Mouse (Mus musculus) lung, postnatal 14 days (tissue): ENCODE results near the gene Aldh3b2.

Experiments
- DNase-seq: peaks from one replicate; pipeline ENCODE4 v3.0.0; 2021

Aldh3b2 gene

DNA sequence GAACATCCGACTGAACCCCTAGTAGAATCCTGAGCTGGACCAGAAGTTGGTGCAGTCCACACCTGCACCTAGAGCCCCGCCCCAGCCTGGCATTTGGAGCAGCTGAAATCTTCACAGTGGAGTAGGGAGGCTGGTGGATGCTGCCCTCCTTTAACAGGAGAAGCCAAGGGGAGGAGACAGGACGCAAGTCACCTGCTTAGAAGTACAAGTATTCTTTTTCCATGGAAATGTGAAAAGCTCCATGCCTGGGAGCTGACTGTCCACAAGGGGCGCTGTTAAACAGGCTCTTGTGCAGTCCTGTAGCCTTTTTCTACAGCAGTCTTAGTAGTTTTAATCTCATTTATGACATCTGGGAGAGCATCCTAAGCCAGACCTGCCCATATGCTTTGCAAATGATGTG, 16.6 kb downstream of the Aldh3b2 start:
- DNase-seq: no peak

DNA sequence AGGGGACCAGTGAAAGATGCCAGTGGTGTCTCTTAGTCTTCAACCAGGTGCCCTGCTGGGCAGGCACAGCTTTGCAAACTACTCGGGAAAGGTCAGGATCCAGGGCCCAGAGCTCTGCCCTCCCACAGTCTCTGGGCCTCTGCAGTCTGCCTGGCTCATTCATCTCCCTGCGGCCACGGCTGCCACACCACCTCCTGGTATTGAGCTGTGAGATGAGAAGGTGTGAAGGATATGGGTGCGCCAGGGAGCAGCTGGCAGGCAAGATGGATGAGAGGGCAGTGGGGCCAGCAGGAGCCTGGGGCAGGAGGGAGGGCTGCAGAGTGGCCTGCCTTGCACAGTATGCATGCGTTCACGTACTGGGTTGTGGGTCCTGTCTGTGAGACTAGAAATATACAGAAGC, 18.7 kb downstream of the Aldh3b2 start:
- no peak for DNase-seq

DNA sequence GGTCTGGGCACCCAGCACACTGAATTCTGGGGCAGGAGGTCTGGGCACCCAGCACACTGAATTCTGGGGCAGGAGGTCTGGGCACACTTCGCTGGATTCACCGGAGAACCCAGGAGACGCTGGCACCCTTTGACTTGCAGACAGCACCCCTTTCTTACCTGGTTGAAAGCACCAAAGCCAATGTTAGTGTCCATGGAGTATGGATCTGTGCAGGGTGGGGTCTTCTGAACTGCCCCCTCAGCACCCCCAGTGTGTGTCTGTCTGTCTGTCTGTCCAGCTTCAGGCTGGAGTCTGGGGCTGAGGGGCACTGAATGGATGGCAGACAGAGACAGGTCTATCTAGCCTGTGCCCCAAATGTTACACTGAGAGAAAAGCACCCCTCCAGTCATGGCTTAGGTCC, 19.4 kb downstream of the Aldh3b2 start:
- no peak for DNase-seq

DNA sequence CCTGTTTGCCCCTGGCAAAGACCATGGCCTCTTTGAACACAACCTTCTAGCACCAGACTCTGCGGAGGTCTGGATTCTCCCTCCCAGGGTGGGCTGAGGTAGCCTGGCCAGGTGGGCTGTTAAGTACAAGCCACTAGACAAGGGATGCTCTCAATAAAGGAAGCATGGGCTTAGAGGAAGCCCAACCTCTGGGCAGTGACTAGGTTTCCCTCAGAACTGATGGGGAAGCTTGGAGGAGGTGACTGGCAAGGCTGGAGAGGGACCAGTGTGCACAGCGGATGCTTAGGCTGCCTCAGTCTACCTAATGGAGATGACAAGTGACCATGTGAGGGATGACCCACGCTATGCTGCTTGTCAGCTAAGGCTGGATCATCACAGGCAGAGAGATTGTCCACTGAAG, 19.8 kb downstream of the Aldh3b2 start:
- no peak for DNase-seq

DNA sequence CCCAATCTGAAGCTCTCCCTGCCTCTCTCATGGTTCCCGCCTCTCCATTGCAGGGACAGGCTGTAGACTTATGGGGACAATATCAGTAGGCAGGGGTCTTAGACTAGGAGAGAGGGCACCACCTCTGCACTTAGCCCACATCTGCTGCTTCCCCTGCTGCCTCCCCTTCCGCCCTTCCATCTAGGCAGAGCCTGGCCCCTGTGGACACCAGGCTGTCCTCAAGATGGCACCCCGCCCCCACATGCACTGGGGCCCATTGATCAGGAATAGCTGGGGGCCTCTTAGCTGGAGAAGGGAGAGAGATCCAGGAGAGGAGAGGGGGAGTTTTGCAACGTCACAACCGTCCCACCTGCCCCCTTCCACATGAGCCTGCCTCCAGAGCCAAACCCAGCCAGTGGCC, 20.3 kb downstream of the Aldh3b2 start, which contains the start of gene Tbx10:
Gene Tbx10 (plus strand): TSS at position 337 of the 400 bp plus-strand sequence.
- no peak for DNase-seq

DNA sequence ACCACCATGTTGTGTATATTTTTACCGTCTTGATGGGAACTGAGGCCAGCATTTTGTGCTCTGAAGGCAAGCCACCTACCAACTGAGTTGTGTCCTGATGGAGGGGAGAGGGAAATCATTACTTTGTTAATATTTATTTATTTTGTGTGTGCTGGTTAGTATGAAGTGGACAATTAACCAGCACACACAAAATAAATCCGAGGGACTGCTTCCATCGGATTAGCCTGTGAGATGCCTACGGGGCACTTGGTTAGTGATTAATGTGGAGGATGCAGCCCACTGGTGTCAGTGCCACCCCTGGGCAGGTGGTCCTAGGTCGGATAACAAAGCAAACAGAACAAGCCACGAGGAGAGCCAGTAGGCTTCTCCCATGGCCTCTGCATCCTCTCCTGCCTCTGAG, 22.8 kb downstream of the Aldh3b2 start:
- DNase-seq: no peak

DNA sequence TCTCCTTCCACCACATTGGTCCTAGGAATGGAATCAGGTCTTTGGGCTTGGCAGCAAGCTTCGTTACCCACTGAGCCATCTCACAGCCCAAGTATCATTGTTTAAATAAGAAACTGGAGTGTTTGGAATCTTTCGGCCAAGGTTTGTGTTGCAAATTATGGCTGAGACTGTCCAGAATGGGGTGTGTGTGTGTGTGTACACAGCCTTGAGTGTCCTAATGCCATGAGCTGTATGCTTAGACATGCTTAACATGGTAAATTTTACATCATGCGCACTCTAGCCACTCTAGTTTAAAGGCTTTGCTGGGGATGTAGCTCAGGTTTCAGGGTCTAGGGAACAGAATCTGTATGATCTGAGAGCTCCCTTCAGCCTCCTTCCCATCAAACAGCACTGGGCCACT, 23.4 kb downstream of the Aldh3b2 start:
- DNase-seq: no peak

DNA sequence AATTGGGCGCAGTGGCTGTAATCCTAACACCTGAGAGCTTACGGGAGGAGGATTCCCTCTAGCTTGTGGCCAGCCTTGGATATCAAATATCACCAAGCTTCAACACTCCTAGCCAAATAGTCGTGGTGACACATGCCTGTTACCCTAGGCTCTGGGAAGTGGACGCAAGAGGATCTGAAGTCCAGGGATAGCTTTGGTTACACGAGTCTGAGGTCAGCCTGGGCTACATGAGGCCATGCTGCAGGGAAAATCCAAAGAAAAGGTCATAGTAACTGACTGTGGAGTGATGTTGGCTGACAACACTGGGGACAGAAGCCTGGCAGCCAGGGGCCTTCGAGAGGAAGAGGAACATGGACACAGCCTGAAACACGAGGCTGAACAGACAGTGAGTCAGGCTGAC, 24.0 kb downstream of the Aldh3b2 start:
- DNase-seq: no peak

DNA sequence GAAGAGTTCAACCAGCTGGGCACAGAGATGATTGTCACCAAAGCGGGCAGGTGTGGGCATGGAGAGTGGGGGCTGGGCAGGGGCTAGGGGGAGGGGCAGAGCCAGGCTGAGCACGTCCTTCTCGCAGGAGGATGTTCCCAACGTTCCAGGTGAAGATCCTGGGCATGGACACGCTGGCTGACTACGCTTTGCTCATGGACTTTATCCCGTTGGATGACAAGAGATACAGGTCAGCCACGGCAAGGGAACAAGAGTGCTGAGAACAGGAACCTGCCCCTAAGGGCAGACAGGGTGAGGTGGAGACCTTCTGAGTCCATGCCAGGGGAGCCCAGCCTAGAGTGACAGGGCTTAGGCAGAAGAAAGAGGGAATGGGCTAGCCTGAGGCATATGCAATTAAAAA, 24.6 kb downstream of the Aldh3b2 start:
- no peak for DNase-seq

DNA sequence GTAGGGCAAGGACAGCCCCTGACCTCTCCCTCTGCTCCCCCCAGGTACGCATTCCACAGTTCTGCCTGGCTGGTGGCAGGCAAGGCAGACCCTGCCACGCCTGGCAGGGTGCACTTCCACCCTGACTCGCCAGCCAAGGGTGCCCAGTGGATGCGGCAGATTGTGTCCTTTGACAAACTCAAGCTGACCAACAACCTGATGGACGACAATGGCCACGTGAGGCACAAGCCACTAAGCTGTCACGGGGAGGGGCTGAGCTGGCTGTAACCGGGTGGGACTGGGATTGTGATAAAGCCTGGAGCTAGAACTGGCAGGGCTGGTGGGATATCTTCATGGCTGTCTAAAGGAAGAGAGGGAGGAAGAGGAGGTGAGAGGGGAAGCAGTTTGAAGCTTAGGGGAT, 25.1 kb downstream of the Aldh3b2 start:
- no peak for DNase-seq

DNA sequence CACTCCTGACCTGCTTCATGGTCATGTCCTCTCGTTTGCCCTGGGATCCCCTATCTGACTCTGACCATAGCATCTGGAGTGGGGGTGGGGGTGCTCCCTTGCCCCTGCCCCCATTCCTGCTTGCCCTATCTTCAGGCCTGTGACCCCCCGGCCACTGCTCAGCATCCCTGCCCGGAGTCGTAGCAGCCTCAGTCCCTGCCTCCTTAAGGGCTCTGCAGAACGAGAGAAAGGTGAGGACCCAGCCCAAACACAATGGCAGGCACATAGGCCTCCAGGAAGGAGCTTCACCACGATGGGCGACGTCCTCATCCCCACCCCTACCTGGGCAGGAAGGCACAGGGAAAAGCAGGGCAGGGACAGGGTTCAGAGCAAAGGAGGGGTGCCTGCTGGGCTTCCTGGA, 26.2 kb downstream of the Aldh3b2 start:
- DNase-seq: no peak

DNA sequence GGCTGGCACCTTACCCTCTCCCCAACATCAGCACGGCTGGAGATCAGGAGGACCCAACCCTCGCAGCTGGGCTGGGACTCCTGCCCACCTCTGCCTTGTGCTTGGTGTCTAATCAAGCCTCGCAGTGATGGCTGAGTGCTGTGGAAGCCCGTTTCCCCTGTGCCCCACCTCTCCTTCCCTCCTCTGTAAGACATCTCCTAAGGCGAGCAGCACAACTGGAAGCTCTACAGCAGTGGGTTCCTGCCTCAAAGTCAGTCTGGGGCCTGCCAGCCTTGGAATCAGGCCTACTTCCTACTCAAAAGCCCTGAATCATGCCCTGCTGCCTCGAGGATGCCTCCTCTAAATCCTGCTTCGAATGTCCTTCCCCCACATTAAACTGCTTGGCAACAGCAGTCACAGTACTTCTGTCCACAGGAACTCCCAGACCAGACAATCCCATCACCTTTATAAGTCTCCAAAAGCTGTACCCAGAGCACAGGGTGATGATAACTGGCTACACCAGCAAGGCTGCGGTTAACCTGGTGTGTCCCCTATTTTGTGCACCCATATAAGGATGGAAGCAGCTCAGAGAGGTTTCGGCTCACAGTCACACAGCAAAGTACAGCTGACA, 27.1 kb downstream of the Aldh3b2 start:
- no peak for DNase-seq

DNA sequence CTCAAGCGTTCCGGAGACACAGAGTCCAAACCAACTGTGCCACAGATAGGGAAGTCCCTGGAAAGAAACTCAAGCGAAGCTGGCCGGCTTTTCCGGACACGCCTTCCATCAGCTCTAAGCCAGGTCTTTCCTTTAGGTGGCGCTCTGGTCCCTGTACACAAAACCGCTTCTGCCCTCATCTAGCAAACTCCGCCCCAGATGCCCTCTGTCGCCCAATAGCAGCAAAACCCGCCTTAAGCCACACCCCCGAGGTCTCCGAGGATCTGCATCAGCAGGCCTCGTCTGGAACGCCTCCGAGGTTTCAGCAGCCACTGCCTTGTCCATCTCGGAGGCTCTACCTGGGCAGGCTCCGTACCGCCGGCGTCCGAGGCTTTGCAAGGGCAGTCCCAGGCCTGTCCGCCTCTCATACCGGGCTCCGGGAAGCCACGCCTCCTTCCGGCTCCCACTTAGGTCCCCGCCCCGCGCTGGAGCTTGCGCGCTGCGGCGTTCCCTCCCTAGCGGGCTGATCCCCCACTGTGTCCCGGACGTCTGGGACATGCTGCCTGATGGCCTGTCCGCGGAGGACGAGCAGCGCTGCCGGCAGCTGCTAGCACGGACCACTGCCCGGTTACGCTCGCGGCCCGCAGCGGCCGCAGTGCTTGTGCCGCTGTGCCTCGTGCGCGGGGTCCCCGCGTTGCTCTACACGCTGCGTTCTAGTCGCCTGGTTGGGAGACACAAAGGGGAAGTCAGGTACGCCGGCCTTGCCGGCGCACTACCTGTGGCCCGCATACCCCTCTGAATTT, 28.2 kb downstream of the Aldh3b2 start, which contains the start of the genes Nudt8 and Gm49405:
Gene Nudt8 (plus strand): TSS at position 462 of the 782 bp plus-strand sequence.
Gene Gm49405 (plus strand): TSS at position 508 of the 782 bp plus-strand sequence.
- peak; percentile 97 for DNase-seq

DNA sequence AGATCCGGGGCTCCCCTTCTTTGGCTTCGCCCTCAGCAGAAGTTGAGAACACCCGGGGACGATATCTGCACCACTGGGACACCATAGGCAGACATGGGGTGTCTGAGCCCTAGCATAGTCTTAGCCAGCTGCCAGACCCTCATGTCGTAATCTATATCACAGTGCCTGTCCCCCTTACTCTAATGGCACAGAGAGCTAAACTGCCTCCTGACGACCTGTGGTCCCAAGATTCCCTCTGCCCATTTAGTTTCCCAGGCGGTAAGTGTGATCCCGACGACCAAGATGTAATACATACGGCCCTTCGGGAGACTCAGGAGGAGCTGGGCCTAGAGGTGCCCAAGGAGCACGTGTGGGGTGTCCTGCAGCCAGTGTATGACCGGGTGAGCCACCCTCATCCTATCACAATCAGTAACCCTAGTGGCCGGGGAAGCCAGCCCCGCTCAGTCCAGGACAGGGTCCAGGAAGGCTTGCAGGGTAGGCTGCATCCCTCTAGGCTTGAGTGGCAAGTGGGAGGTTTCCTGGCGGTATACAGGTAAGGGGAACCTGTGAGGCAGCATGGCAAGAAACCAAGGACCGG, 28.9 kb downstream of the Aldh3b2 start:
- no peak for DNase-seq

DNA sequence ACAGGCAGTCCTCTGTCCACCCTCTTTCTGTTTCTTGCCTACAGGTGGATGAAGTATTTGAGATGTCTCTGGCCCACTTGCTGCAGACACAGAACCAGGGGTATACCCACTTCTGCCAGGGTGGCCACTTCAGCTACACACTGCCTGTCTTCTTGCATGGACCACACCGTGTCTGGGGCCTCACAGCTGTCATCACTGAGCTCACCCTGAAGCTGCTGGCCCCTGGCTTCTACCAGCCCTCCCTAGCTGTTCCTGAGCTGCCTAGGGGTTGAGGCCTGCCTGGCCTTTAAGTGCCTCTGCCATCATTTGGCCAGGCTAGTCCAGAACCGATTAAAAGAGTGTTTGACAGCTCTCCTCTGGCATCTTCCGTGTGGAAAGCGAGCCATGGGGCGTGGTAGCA, 29.6 kb downstream of the Aldh3b2 start:
- DNase-seq: no peak

DNA sequence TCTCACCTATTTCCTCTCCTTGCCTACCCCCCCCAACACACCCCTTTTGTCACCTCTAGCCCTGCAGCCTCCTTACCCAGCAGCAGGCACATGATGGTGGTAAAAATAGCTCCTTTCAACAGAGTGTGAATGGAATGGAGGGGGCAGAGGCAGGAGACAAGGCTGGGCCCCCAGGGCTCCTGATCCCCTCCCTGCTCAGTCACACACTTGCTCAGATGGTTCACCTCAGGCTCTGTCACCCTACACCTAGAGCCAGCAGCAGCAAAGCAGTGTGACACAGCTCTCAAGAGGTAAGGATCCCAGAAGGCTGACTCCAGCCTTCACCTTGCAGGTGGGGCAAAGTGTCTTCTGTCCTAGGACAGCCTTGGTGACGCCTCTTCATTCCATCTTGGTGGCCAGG, 31.0 kb downstream of the Aldh3b2 start, which contains the start of gene Doc2g:
Gene Doc2g (plus strand): TSS at position 202 of the 400 bp plus-strand sequence.
- no peak for DNase-seq

DNA sequence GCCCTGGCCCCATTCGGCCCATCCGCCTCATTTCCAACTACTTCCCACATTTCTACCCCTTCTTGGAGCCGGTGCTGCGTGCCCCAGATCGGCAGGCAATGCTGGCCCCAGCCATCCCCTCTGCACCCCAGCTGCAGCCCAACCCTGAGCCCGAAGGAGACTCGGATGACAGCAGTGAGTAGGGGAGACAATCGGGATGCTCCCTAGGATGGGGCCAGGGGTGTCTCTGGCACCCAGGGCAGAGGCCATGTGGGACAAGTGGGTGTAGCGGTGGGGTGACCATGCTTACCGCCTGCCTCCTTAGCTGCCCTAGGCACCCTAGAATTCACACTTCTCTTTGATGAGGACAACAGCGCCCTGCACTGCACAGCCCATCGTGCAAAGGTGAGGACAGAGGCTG, 31.5 kb downstream of the Aldh3b2 start:
- no peak for DNase-seq

DNA sequence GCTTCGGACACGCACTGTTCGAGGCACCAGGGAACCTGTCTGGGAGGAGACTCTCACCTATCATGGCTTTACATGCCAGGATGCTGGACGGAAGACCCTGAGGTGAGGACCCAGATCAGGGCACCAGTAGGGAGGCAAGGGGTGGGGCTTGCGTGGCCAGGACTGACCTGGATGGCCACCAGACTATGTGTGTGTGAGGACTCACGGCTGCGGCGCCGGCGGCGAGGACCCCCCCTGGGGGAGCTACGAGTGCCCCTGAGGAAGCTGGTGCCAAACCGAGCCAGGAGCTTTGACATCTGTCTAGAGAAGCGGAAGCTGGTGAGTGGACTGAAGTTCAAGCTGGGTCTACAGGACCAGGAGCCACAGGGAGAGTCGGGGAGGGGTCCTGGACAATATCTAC, 32.2 kb downstream of the Aldh3b2 start:
- no peak for DNase-seq

DNA sequence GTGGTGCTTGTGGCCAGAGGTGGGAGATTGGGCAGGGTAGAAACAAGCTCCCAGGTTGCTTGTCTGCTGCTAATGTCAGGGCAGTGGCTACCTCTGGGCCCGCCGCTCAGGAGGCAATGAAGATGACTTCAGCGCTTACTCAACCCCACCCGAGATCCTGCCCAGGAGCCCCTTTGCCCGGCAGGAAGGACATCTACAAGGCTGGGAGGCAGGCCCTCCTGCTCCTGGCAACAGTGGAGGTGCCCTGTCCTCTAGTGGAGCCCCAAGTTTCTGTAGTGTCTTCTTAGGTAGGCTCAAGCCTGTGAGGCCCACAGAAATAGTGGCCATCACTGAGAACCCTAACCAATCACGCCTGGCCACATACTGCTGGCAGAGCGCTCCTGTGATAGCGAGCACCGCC, 33.0 kb downstream of the Aldh3b2 start:
- no peak for DNase-seq

DNA sequence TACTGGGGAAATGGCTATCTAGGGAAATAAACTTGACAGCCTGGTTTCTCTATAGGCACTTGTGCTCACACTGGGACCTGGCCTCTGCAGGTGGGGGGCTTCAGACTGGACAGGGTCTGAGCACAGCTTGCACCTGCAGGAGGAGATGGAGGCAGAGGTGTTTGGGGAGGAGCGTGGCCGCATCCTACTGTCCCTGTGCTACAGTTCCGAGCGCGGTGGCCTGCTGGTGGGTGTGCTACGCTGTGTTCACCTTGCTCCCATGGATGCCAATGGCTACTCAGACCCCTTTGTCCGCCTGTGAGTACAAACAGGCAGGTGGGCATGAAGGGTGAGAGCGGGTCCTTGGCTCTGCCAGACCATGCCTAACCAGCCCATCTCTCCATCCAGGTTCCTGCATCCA, 33.8 kb downstream of the Aldh3b2 start:
- no peak for DNase-seq

DNA sequence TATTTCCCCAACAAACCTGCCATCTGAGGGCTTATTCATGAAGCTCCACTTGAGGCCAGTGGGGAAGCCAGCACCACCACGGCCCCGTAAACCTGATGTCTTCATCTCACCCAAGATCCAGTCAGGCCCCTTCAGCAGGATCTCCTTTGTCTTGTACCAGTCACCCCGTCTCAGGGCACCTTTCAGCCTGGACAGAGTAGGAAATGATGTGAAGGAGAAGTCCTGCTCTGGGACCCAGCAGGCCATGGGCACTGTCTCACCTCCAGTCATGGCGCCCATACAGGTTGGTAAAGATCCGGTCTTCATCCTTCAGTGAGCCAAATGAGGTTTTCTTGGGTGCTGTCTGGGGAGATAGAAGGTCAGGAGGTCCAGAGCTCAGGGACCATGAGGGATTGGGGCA, 39.0 kb downstream of the Aldh3b2 start:
- DNase-seq: no peak

DNA sequence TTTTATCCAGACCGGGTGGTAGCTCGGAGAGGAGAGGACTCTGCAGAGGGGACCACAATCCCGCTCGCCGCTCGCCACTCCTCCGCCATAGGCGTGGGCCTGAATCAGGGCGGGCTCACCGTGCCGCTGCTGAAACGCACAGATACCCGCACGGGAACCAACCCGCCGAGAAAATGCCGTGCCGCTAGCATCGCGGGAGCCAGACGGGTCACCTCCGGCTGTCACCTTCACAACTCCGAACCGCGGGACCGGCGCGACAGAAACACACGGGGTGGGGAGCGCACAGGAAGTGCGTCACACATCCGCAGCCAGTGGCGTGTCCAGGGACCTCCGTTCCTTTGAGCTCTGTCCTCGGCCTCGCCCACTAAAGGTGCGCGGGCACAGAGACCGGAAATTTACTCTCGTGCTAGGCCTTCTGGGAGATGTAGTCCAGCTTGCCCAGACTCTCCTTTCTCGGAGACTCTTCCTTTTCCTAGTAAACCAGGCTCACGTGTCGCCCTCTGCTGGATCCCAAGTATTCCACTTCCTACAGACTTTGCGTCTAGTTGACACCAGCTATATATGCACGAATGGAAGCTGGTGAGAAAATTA, 40.4 kb downstream of the Aldh3b2 start, which contains the start of gene Ndufv1:
Gene Ndufv1 (minus strand): TSS at position 375 of the 591 bp plus-strand sequence.
- DNase-seq: peak; percentile 96

DNA sequence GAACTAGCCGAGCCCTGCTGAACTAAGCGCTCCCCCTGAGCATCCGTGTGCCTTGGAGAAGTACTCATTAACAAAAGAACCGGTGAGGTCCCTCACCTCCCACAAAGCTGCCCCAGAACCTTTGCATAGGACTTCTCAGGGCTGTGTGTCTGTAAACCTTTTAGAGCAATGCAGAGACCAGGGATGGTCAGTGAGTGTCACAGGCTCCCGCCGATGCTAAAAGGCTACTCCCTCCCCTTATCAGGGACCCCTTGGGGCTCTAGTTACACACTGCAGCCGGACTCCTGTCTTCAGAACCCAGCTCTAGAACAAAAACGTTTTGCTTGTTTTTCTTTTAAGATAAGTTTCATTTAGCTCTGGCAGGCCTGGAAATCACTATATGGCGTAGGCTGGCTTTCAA, 40.9 kb downstream of the Aldh3b2 start:
- no peak for DNase-seq

DNA sequence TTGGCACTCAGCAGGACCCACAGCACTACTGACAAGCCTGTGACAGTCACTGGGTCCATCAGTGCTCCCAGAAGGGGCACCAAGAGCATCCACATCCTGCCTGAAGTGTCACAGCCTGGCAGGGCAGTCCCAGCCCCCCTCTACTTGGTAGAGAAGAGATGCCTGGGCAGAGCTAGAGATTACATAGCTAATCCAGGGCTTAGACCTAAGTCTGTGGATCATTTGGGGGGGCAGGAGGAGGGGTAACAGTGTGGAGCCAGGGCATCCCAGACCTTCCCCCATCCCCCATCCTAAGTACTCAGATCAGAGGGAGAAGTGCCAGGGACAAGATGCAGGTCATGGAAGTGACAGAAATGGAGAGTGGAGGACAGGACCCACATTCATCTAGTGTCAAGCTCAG, 42.7 kb downstream of the Aldh3b2 start:
- no peak for DNase-seq
